ENCODE assay signal across 11 mouse cellular contexts in the genomic region with DNA sequence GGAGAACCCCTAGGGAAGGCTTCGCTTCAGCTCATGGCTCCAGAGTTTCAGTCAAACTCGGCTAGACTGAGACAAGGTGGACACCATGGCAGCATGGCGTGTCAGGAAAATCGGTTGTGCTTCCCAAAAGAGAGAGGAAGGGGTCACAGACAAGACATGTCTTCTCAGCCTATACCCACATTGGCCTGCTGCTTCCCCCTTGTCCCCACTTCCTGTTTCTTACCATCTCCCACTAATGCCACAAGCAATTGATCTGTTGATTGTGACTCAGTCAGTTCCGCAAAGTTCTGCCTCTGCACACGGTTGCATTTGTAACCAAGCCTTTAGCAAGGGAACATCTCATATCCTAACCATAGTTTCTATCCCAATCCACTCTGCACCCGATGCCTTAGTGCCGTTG. TPM values are rescaled to one million over a fixed set of nuclear protein-coding genes. Genes with fewer than 3 reads are reported as not detected.
"Had no signal": no experiment of that assay in that cellular context is flagged by ENCODE, and none has a peak within 500 bp of the region (broad histone marks: within the 10 kb centered on the region; RNA-seq: fewer than 3 reads in every experiment).

No protein-coding gene starts in this region.

- H3K9ac ChIP-seq: intestine, embryonic 15.5 days; limb, embryonic 15.5 days; liver, embryonic 12.5 days; lung, embryonic 15.5 days; neural tube, embryonic 13.5 days had no signal

- DNase-seq: kidney, adult 2 months; kidney, postnatal 25 days; midbrain, embryonic 14.5 days; right cerebral cortex, postnatal 14 days had no signal

- H3K36me3 ChIP-seq: liver, embryonic 12.5 days had no signal

- H3K27me3 ChIP-seq: intestine, embryonic 15.5 days; limb, embryonic 15.5 days; liver, embryonic 12.5 days; lung, embryonic 15.5 days; neural tube, embryonic 13.5 days had no signal

- H3K4me1 ChIP-seq: intestine, embryonic 15.5 days; limb, embryonic 15.5 days; midbrain, embryonic 10.5 days; neural tube, embryonic 13.5 days had no signal

- ATAC-seq: intestine, embryonic 15.5 days; liver, embryonic 12.5 days had no signal

- H3K4me3 ChIP-seq: intestine, embryonic 15.5 days; limb, embryonic 15.5 days; liver, embryonic 12.5 days; lung, embryonic 15.5 days; midbrain, embryonic 10.5 days; neural tube, embryonic 13.5 days had no signal

- H3K27ac ChIP-seq: intestine, embryonic 15.5 days; limb, embryonic 15.5 days; liver, embryonic 12.5 days; lung, embryonic 15.5 days; midbrain, embryonic 10.5 days; neural tube, embryonic 13.5 days; stomach, postnatal 0 days had no signal

- H3K9me3 ChIP-seq: intestine, embryonic 15.5 days; limb, embryonic 15.5 days; liver, embryonic 12.5 days; lung, embryonic 15.5 days; midbrain, embryonic 10.5 days; neural tube, embryonic 13.5 days had no signal

RNA-seq across cellular contexts. Expression of a gene that starts 18.4 kb away (rescaled TPM):
- polyA plus RNA-seq: kidney, adult 2 months had no signal
